ENCODE assay signal across 8 mouse cellular contexts in genomic region chr7:138083980-138084379, GRCm38 (mm10).
DNase-seq lines count a peak whose midpoint lies in the region.

No protein-coding gene starts in this region.

- H3K4me1 ChIP-seq in heart, embryonic 10.5 days, result no peaks in the 10 kb centered on the region

- peak; percentile 68 to 71 for DNase-seq in B cell, adult 2 months
- DNase-seq in adrenal gland, adult 2 months, result peak; percentile 83
- peak; percentile 88 for DNase-seq in embryo, embryonic 9.5 days (ENCODE audit: extremely low spot score)
- peak; percentile 94 for DNase-seq in heart, embryonic 10.5 days (ENCODE audit: low spot score)
- DNase-seq in kidney, postnatal 36 days, result peak; percentile 84 to 94
- DNase-seq in lung, adult 18-20 months, result peak; percentile 56 to 72
- peak; percentile 43 for DNase-seq in right cerebral cortex, adult 18-20 months
- DNase-seq in urinary bladder, postnatal 14 days (ENCODE audit: low spot score), result peak; percentile 91

- no peak overlapping the region for H3K4me3 ChIP-seq in heart, embryonic 10.5 days

- no peaks in the 10 kb centered on the region for H3K9me3 ChIP-seq in heart, embryonic 10.5 days

- H3K27me3 ChIP-seq in heart, embryonic 10.5 days (ENCODE audit: insufficient read depth, poor library complexity, severe bottlenecking), result no peaks in the 10 kb centered on the region

- no peak overlapping the region for H3K27ac ChIP-seq in heart, embryonic 10.5 days

- WGBS in heart, embryonic 10.5 days, result 20% methylated on average over 5 of the region's 5 CpGs

- no peaks in the 10 kb centered on the region for H3K36me3 ChIP-seq in heart, embryonic 10.5 days

Comparison
In these comparisons a context has a peak if more than half of its experiments do, and no peak if none do; other contexts are left out.
1. DNase-seq: peak in every context shown above with its lines; median percentile 94 in heart, embryonic 10.5 days; 91 in urinary bladder, postnatal 14 days; 89 in kidney, postnatal 36 days; 88 in embryo, embryonic 9.5 days; 83 in adrenal gland, adult 2 months; 70 in B cell, adult 2 months; 64 in lung, adult 18-20 months; 43 in right cerebral cortex, adult 18-20 months.